Mouse (Mus musculus) ZHBTc4 (cell line): ENCODE data around the gene Dusp16.

Experiments used
- DNase-seq: peaks from one replicate; pipeline ENCODE4 v3.0.0-alpha.2; 2011; ENCODE audit warnings: low read depth, low spot score

Dusp16 gene

DNA sequence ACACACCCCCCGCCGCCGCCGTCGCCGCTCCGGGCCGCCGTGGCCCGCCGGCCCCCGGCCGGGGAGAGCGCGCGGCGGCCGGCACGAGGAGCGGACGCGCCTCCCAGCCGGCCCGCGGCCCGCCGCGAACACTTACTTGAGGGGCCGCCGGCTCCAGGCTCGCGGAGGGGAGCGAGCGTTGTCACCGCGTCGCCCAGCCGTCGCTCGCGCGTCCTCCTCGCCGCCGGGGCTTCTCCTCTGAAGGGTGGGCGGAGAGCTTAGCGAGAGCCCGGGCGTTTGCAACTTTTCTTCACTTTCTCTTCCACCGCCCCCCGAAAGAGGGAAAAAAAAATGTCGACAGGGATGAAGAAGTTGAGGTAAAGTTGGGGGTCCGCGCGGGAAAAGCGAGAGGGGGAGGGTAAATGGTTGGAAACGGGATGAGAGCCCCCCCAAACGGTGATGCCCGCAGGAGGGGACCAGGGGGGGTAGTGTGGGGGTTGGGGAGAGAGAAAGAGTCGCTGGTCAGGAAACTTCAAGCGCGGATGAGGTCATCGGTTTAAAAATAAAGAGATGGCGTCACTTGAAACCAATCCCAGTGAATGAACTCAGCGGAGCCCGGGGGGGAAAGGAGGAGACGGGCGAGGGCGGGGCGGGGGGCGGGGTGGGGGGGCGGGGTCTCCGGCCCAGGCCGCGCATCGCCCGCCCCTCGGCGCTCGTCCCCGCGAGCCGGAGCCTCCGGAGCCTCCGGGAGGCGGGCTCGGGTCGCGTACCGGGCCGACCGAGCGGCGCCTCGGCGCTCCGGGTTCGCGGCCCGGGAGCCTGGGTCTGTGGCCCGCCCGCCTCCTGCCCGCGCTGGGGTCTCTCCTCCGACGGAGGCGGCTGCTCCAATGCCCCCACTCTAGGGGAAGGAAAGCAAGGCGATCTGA, at the start of gene Dusp16:
Dusp16 (minus strand) TSS at position 485 of the 905 bp plus-strand sequence.
- DNase-seq: peak; percentile 93

DNA sequence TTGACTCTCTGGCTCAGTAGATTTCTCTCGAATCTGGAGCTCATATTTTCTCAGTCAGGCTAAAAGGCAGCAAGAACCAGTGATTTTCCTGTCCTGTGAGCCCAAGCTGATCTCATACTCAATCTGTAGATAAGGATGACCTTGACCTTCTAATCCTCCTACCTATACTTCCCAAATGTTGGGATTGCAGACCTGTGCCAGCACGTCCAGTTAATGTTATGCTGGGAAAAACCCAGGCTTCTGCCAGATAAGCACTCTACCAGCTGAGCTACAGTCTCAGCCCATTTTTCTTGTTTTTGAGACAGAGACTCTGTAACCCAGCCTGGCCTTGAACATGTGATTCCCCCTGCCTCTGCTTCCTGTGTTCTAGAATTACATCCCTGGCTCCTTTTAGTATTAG, 47.9 kb upstream of the Dusp16 start:
- DNase-seq: no peak

DNA sequence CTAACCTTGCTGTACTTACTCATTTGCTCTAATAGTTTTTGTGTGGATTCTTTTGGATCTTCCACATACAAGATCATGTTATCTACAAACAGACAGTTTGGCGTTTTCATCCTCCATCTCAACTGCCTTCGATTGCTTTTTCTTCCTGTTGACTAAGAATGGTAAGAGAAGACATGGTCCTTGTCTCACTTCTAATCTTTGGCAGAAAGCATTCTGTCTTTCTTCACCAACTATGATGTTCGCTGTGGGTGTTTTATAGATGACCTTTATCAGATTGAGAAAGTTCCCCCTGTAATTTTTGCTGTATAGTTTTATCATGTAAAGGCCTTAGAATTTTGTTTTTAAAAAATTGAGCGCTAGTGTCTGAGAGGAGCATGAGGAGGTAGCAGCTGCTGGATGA, 45.7 kb upstream of the Dusp16 start:
- DNase-seq: no peak

DNA sequence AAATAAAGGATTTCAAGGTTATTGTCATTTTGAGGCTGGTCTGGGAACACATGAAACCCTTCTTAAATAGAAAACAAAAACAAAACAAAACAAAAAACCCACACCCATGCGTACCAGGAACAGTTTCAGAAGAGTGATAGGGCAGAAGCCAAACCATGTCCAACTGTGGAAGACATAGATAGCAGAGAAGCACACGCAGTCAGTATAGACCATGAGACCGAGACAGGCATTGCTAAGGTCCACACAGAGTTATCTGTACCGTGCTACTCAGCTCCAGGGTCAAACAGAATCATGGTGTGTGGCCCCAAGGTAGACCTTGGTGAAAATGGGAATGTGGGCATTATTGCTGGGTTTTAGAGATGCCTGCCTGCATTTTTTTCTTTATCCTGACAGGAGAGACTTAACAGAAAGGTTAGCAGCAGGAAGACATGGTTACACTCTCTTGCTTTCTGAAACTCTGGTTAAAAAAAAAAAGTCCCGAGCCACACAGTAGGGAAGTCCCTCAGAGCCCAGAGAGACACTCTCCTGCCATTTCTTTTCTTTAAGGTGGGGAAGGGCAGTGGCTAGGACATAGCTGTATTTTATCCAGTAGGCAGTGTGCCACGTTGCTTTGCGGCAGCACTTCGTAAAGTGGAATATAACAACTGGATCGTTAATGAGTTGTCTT, 42.3 kb upstream of the Dusp16 start:
- no peak for DNase-seq

DNA sequence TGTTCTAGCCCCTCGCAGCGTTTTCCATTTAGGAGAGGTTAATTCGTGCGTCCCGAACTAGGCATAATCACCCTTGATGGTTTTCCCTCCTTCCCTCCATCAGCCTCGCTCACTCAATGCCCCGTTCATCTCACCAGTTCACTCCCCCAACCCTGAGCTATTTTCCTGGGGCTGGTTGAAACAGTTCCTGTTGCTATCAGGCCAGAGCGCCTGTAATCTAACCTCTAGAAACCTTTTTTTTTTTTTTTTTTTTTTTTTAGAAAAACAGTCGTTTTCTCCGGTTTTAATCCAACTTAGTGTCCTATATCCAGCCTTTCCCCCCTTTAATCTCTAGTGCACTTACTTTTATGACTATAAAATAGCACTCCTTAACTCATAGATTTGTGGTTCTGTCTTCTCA, 38.4 kb upstream of the Dusp16 start:
- DNase-seq: no peak

DNA sequence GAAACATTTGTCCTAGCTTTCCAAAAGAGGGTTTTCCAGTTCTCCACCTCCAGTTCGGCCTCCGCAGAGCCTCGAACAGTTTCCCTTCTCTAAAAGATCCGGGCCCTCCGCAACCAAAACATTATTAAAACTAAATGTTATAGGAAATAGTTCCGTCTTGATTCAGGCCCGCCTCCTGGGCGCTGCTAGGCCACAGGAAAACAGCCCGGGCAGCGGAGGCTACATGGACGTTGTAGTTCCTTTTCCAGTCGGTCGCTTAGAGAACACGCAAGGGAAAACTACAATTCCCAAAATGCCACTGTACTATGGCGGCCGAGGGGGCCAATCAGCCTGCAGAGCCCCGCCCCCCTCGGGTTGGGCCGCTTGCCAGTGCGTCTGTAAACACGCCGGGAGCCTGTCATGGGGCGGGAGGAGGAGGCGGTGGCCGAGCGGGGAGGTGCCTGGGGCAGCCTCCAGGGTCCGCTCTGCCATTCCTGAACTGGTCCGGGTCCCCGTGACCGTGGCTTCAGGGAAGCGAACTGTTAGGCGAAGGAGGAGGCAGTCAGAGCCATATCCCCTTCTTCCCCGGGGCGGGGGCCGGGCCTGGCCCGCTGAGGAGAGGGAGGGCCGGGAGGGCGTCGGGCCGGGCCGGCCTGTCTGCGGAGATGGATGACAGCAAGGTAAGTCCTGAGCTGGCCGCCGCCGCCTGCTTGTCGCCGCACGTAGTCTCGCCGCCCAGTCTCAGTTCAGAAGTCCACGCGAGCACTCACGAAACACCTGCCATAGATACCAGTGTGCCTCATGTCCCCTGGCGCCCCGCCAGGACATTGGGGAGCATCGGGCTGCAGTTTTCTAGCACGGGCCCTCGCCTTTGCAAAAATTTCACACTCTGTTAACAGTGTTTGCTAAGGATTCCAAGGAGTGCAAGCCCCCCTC, 37.6 kb upstream of the Dusp16 start, which contains the start of gene Crebl2:
Crebl2 (plus strand) TSS at position 369 of the 915 bp plus-strand sequence.
- peak; percentile 99 for DNase-seq

GRCm38 (mm10) chr6:134822844-134823243, 30.4 kb upstream of the Dusp16 start:
- DNase-seq: peak; percentile 61

GRCm38 (mm10) chr6:134820411-134820810, 28.0 kb upstream of the Dusp16 start:
- DNase-seq: no peak

DNA sequence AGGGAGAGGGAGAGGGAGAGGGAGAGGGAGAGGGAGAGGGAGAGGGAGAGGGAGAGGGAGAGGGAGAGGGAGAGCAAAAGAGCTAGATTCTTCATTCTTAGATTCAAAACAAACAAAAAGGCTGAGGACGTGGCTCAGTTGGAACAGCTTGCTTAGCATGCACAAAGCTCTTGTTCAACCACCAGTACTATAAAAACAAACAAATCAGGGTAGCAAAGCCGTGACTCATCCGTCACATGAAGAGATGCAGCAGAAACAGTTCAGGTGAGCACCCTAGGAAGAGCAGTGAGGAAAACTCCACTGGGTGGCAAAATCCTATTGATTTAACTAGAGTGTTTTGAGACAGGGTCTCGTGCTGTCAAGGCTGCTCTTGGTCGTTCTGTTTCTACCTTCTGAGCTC, 27.3 kb upstream of the Dusp16 start:
- no peak for DNase-seq

DNA sequence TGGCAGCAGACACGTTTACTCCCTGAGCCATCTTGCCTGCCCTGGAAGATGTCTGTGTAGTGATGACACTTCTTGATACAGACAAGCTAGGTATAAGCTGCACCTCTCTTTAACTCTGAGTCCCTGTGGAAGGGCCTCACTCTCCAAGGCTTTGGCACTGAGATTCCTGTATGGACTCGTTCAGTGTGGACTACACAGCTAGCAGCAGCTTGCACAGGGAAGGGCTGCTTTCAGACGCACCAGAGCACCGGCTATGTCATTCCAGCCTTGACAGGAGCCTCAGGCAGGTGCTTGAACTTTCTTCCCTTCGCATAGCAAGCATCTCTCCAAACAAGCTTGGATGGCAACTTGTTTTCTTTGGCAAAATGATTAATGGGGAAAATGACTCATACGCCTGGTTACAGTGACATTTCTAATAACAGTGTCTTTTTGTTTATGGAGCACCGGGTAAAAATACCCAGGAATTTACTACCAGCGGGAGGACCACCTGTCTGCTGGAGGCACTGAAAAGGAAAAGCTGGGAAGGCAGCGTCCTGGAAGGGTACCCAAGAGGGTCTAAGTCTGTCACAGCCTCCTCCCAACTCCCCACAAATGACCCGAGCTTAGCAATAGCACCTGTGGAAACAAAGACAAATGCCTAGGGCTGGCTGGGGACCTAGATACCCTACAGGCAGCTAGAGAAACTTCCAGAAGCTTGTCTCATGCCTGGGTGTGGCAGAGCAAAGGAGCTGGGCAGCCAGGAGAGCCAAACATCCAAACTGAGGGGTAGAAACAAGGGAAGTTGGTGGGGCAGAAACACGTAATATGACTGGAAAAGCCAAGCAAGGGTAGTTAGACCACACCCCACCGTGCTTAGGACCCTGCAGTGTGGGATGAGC, 24.9 kb upstream of the Dusp16 start:
- DNase-seq: no peak

DNA sequence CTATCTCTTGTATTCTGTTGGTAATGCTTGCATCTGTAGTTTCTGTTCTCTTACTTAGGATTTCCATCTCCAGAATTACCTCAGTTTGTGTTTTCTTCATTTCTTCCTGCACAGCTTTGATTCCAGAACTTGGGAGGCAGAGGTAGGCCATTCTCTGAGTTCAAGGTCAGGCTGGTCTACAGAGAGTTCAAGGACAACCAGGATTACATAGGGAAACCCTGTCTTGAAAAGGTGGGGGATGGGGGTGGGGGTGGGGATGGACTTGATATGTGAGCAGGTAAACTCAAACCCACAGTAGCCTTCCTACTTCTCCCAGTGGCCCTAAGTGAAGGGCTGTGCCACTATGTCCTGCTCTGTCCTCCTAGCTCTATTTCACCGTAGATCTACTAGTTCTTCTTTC, 20.6 kb upstream of the Dusp16 start:
- no peak for DNase-seq

DNA sequence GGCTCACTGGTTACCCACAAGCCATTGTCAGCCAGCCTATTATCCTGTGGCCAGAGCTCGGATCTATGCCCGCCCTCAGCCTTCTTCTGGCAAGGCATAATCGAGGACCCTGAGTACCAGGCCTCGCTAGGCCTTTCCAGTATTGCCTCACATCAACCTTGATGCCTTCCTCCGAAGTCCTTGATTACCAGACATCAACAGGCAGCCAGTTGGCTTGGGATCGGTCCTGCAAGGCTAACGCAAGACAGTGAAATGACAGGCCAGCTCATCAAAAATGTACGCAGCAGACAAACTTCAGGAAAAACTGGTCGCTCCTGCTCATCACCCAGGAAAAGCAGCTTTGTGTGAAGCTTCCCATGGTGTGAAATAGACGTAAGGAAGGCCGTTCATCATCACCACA, 15.4 kb upstream of the Dusp16 start:
- DNase-seq: no peak

GRCm38 (mm10) chr6:134807091-134807490, 14.7 kb upstream of the Dusp16 start:
- DNase-seq: no peak

DNA sequence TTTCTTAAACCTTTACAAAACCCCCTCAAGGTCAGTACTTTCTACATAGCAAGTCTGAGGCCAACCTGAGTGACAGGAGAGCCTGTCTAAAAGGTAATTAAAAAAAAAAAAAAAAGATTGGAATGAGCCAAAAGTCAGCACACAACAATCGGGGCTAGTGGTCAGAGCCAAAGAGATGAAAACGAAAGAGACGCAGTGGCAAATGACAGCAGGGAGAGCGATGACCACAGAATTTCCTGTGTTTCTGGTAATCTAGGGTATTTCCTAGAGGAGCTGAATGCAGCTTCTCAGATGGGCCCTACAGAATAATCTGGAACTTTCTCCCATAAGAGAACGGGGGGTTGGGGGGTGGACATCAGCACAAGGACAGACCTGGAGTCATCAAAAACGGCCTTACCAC, 13.7 kb upstream of the Dusp16 start:
- DNase-seq: no peak

DNA sequence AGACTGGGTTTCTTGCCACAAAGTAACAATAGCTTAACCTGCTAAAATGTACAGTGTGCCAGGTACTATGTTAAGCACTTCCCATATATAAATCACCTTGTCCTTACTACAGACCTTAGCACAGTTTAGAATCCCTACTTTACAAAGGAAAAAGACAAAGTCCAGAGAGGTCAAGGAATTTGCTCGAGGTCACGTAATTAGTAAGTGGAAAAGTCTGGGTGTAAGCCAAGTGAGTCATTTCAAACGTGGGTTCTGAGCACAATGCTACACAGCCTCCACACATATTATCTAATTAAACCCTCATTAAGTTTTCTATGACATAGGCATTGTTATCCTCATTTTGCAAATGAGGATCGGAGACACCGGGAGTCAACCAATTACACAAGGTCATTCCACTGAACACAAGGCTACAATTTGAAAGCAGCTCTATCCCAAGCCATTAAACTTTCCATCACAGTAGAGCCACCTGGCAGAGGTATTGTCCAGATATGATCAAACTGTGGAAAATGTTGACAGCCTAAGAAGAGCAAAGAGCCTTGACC, 12.4 kb upstream of the Dusp16 start:
- DNase-seq: peak; percentile 82

GRCm38 (mm10) chr6:134802641-134803043, 10.2 kb upstream of the Dusp16 start:
- DNase-seq: no peak

- DNase-seq: no peak
Measured at GRCm38 (mm10) chr6:134801483-134801882, 9.1 kb upstream of the Dusp16 start.

DNA sequence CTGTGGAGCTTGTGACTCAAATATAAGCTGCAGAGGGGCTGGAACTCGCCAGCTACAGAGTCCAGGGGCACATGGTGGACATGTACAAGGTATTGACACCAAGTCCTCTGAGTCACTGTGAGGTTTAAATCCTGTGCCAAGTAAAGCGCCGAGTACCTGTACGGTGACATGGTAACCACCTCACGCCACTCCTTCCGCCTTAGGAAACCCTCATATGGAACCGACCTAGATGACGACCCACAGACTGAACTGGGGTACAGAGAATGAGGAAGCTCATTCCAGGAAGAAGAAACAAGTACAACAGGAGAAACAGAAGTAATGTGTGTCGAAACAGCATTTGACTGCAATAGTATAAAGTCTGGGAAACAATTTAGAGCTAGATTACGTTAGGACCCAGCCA, 3.9 kb upstream of the Dusp16 start:
- DNase-seq: no peak

DNA sequence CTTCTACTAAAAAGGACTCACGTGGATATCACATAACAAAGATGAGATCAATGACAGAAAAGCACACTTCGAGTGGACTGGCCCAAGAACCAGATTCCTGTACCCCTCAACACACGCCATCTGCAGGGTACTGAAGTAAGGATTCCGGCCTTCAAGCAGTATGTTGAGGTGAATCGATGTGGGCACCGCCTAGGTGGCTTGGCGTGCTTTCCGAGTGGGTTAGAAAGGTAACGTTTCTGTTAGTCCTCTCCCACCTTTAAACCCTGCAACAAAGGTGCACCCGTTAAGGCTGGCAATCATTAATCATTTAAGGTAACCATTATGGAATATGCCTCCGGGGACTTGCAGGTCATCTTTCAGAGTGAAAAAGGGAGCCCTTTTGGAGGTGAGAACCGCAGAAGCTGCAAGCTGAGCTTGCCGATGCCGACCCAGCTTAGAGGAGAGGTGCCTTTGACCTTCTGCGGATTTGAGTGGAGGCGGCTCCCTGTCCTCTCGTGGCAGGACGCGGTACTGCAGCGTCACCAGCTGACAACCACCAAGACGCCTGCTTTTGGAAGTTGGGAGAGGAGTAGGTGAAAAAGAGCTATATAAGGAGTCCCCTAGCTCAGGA, 1.6 kb upstream of the Dusp16 start:
- peak; percentile 94 for DNase-seq
